Mouse (Mus musculus): ENCODE data around the gene Fgd4. TPM values are rescaled to one million over a fixed set of nuclear protein-coding genes. Genes with fewer than 3 reads are reported as not detected.
"Not testable (repeated sequence)": the region's sequence is repeated elsewhere in the genome, so short reads cannot be mapped to it uniquely, and the experiment has no call there.

Gene Fgd4
- polyA plus RNA-seq, 1 experiment from 2014 or later, result 6.9 TPM

GRCm38 (mm10) chr16:16566215-16566614 is 34.1 kb downstream of the Fgd4 start:
- Histone ChIP-seq H3K4me1 (no peaks in the 10 kb centered on the region), H3K27ac (no peak overlapping the region), H3K9me3 (no peaks in the 10 kb centered on the region), H3K4me2 (no peak overlapping the region), H3K9ac (no peak overlapping the region), H3K36me3 (no peaks in the 10 kb centered on the region), H3K27me3 (no peaks in the 10 kb centered on the region), H3K4me3 (no peak overlapping the region)
- WGBS, result 81% methylated on average over 5 of the region's 5 CpGs
- no peak for ATAC-seq (ENCODE audit: borderline replicate concordance, extremely low read depth, low FRiP score, low TSS enrichment)

- Histone ChIP-seq H3K4me3 (no peak overlapping the region), H3K9me3 (no peaks in the 10 kb centered on the region), H3K4me1 (no peaks in the 10 kb centered on the region), H3K27me3 (no peaks in the 10 kb centered on the region), H3K27ac (no peak overlapping the region), H3K9ac (no peak overlapping the region), H3K4me2 (no peak overlapping the region), H3K36me3 (no peaks in the 10 kb centered on the region)
- ATAC-seq (ENCODE audit: borderline replicate concordance, extremely low read depth, low FRiP score, low TSS enrichment), result no peak
Measured at GRCm38 (mm10) chr16:16565786-16566185, 34.6 kb downstream of the Fgd4 start.

- Histone ChIP-seq H3K4me1 (peaks cover 5% of the 10 kb centered on the region; the same call in 1 of the 2 replicates), H3K9me3 (no peaks in the 10 kb centered on the region), H3K27me3 (no peaks in the 10 kb centered on the region), H3K4me3 (no peak overlapping the region), H3K36me3 (no peaks in the 10 kb centered on the region), H3K9ac (no peak overlapping the region), H3K4me2 (no peak overlapping the region), H3K27ac (no peak overlapping the region)
- ATAC-seq (ENCODE audit: borderline replicate concordance, extremely low read depth, low FRiP score, low TSS enrichment), result no peak
Measured at GRCm38 (mm10) chr16:16560718-16561117, 39.6 kb downstream of the Fgd4 start.

- 11% methylated on average over 9 of the region's 9 CpGs for WGBS
- H3K9ac ChIP-seq, result no peak overlapping the region
- H3K4me1 ChIP-seq, result peaks cover 5% of the 10 kb centered on the region; the same call in 1 of the 2 replicates
- no peaks in the 10 kb centered on the region for H3K36me3 ChIP-seq
- H3K27me3 ChIP-seq, result no peaks in the 10 kb centered on the region
- H3K27ac ChIP-seq, result no peak overlapping the region; the same call in 1 of the 2 replicates
- no peak overlapping the region; the same call in 1 of the 2 replicates for H3K4me2 ChIP-seq
- no peak overlapping the region for H3K4me3 ChIP-seq
- no peaks in the 10 kb centered on the region for H3K9me3 ChIP-seq
- ATAC-seq (ENCODE audit: borderline replicate concordance, extremely low read depth, low FRiP score, low TSS enrichment), result peak; percentile 94
Measured at GRCm38 (mm10) chr16:16559878-16560531, 40.3 kb downstream of the Fgd4 start.

GRCm38 (mm10) chr16:16559016-16559877 is 41.1 kb downstream of the Fgd4 start:
- Histone ChIP-seq H3K27ac (no peak overlapping the region), H3K9ac (no peak overlapping the region), H3K36me3 (no peaks in the 10 kb centered on the region), H3K4me1 (peaks cover 5% of the 10 kb centered on the region; the same call in 1 of the 2 replicates), H3K4me3 (no peak overlapping the region), H3K4me2 (no peak overlapping the region), H3K9me3 (no peaks in the 10 kb centered on the region), H3K27me3 (no peaks in the 10 kb centered on the region)
- no peak for ATAC-seq (ENCODE audit: borderline replicate concordance, extremely low read depth, low FRiP score, low TSS enrichment)
- 50% methylated on average over 3 of the region's 3 CpGs for WGBS

GRCm38 (mm10) chr16:16557738-16558137 is 42.6 kb downstream of the Fgd4 start:
- WGBS, result 81% methylated on average over 4 of the region's 4 CpGs
- ATAC-seq (ENCODE audit: borderline replicate concordance, extremely low read depth, low FRiP score, low TSS enrichment), result no peak
- no peak overlapping the region for H3K4me3 ChIP-seq
- H3K4me2 ChIP-seq, result no peak overlapping the region
- no peak overlapping the region for H3K9ac ChIP-seq
- H3K27me3 ChIP-seq, result no peaks in the 10 kb centered on the region
- no peaks in the 10 kb centered on the region for H3K9me3 ChIP-seq
- H3K36me3 ChIP-seq, result no peaks in the 10 kb centered on the region
- peaks cover 5% of the 10 kb centered on the region; the same call in 1 of the 2 replicates for H3K4me1 ChIP-seq
- no peak overlapping the region for H3K27ac ChIP-seq

- Histone ChIP-seq H3K4me2 (no peak overlapping the region), H3K9me3 (no peaks in the 10 kb centered on the region), H3K27ac (no peak overlapping the region), H3K27me3 (no peaks in the 10 kb centered on the region), H3K36me3 (no peaks in the 10 kb centered on the region), H3K4me3 (no peak overlapping the region), H3K4me1 (no peaks in the 10 kb centered on the region), H3K9ac (no peak overlapping the region)
- no peak for ATAC-seq (ENCODE audit: borderline replicate concordance, extremely low read depth, low FRiP score, low TSS enrichment)
- 73% methylated on average over 2 of the region's 2 CpGs for WGBS
Measured at GRCm38 (mm10) chr16:16554098-16554497, 46.3 kb downstream of the Fgd4 start.

GRCm38 (mm10) chr16:16552197-16552596 is 48.2 kb downstream of the Fgd4 start:
- Histone ChIP-seq H3K9me3 (no peaks in the 10 kb centered on the region), H3K4me1 (no peaks in the 10 kb centered on the region), H3K9ac (no peak overlapping the region), H3K27me3 (no peaks in the 10 kb centered on the region), H3K4me2 (no peak overlapping the region), H3K4me3 (no peak overlapping the region), H3K27ac (no peak overlapping the region), H3K36me3 (no peaks in the 10 kb centered on the region)
- no peak for ATAC-seq (ENCODE audit: borderline replicate concordance, extremely low read depth, low FRiP score, low TSS enrichment)
- WGBS, result 23% methylated on average over 2 of the region's 2 CpGs

- Histone ChIP-seq H3K9me3 (no peaks in the 10 kb centered on the region), H3K4me1 (no peaks in the 10 kb centered on the region), H3K4me2 (no peak overlapping the region), H3K27ac (no peak overlapping the region), H3K27me3 (no peaks in the 10 kb centered on the region), H3K4me3 (no peak overlapping the region), H3K9ac (no peak overlapping the region), H3K36me3 (no peaks in the 10 kb centered on the region)
- no peak for ATAC-seq (ENCODE audit: borderline replicate concordance, extremely low read depth, low FRiP score, low TSS enrichment)
- WGBS, result 72% methylated on average over 2 of the region's 2 CpGs
Measured at GRCm38 (mm10) chr16:16549105-16549504, 51.2 kb downstream of the Fgd4 start.

- Histone ChIP-seq H3K4me1 (no peaks in the 10 kb centered on the region), H3K9me3 (no peaks in the 10 kb centered on the region), H3K36me3 (no peaks in the 10 kb centered on the region), H3K9ac (no peak overlapping the region), H3K27ac (no peak overlapping the region), H3K4me3 (no peak overlapping the region), H3K27me3 (no peaks in the 10 kb centered on the region), H3K4me2 (no peak overlapping the region)
- WGBS, result 80% methylated on average over 1 of the region's 1 CpGs
- no peak for ATAC-seq (ENCODE audit: borderline replicate concordance, extremely low read depth, low FRiP score, low TSS enrichment)
Measured at GRCm38 (mm10) chr16:16546657-16547056, 53.7 kb downstream of the Fgd4 start.

- Histone ChIP-seq H3K4me1 (no peaks in the 10 kb centered on the region), H3K9ac (no peak overlapping the region), H3K27ac (no peak overlapping the region), H3K9me3 (no peaks in the 10 kb centered on the region), H3K4me2 (no peak overlapping the region), H3K4me3 (no peak overlapping the region), H3K27me3 (no peaks in the 10 kb centered on the region), H3K36me3 (no peaks in the 10 kb centered on the region)
- WGBS, result 29% methylated on average over 3 of the region's 3 CpGs
- ATAC-seq (ENCODE audit: borderline replicate concordance, extremely low read depth, low FRiP score, low TSS enrichment), result no peak; the same call in 1 of the 2 replicates
Measured at GRCm38 (mm10) chr16:16542956-16543441, 57.4 kb downstream of the Fgd4 start.

- not testable (repeated sequence) for H3K27me3 ChIP-seq, H3K9ac ChIP-seq
Measured at GRCm38 (mm10) chr16:16539396-16539795, 61.0 kb downstream of the Fgd4 start.

More at GRCm38 (mm10) chr16:16539396-16539795, 61.0 kb downstream of the Fgd4 start:
- not testable (repeated sequence) for ATAC-seq (ENCODE audit: borderline replicate concordance, extremely low read depth, low FRiP score, low TSS enrichment); H3K4me2 ChIP-seq; H3K27ac ChIP-seq; H3K9me3 ChIP-seq; H3K36me3 ChIP-seq; H3K4me1 ChIP-seq; H3K4me3 ChIP-seq
- 65% methylated on average over 2 of the region's 2 CpGs for WGBS

All from lung, embryonic 15.5 days (tissue).